Mouse (Mus musculus) forebrain, embryonic 16.5 days (tissue): ENCODE results near the gene Apbb2. TPM values are rescaled to one million over a fixed set of nuclear protein-coding genes. Genes with fewer than 3 reads are reported as not detected.
A peak's percentile ranks its signal among the peaks of the same experiment; 100 is the strongest.

Experiments
- ATAC-seq: fragments of 200-750 bp; cut with Nextera tagmentation; 2 replicates; pipeline ENCODE4 v1.8.0; 2017; ENCODE audit warnings: mild to moderate bottlenecking, moderate library complexity
- H3K27ac ChIP-seq: fragments of 300-500 bp; sonication (generic); 2 replicates; pipeline ENCODE4 v1.5.1; 2014; ENCODE audit warnings: low read length, control low read depth
- H3K27me3 ChIP-seq: fragments of 300-500 bp; sonication (generic); replicated peaks from 2 replicates; pipeline ENCODE4 v1.6.1; 2014; ENCODE audit warnings: low read length; ENCODE audit not compliant: control insufficient read depth, insufficient read depth
- H3K36me3 ChIP-seq: fragments of 300-500 bp; sonication (generic); 2 replicates; pipeline ENCODE4 v1.6.1; 2014; ENCODE audit not compliant: control insufficient read depth, insufficient read depth
- H3K4me1 ChIP-seq: fragments of 300-500 bp; sonication (generic); replicated peaks from 2 replicates; pipeline ENCODE4 v1.6.1; 2014; ENCODE audit warnings: low read length; ENCODE audit not compliant: control insufficient read depth, insufficient read depth
- H3K4me2 ChIP-seq: fragments of 300-500 bp; sonication (generic); 2 replicates; pipeline ENCODE4 v1.6.1; 2014; ENCODE audit warnings: mild to moderate bottlenecking, low read length, control low read depth
- H3K4me3 ChIP-seq: fragments of 300-500 bp; sonication (generic); replicated peaks from 2 replicates; pipeline ENCODE4 v1.5.1; 2014; ENCODE audit warnings: mild to moderate bottlenecking, low read length, control low read depth
- H3K9ac ChIP-seq: fragments of 300-500 bp; sonication (generic); replicated peaks from 2 replicates; pipeline ENCODE4 v1.6.1; 2014; ENCODE audit warnings: low read depth, low read length, control low read depth
- H3K9me3 ChIP-seq: fragments of 300-500 bp; sonication (generic); 2 replicates; pipeline ENCODE4 v1.6.1; 2016; ENCODE audit warnings: low read length; ENCODE audit not compliant: control insufficient read depth
- WGBS: fragments of 180-500 bp; shearing (Covaris S2); extraction: QIAGEN DNeasy Blood & Tissue Kit; methylation state at CpG from one replicate; pipeline ENCODE4 v1.1.7; 2014; 5-methylcytosine and 5-hydroxymethylcytosine counted together
- polyA plus RNA-seq: library from polyadenylated mRNA; unstranded; fragments of >200 nt; fragmentation: Nextera tagmentation; extraction: Ambion mirVana; gene quantifications from 2 replicates; pipeline ENCODE4 v1.2.1, GENCODE M21; 2015

Gene Apbb2
- polyA plus RNA-seq, 1 experiment from 2014 or later: 99.1 TPM

GRCm38 (mm10) chr5:66373515-66374164 lies 244.9 kb downstream of the Apbb2 start:
- H3K4me2 ChIP-seq: no peak overlapping the region
- 44% methylated on average over 13 of the region's 13 CpGs for WGBS
- H3K27me3 ChIP-seq: no peaks in the 10 kb centered on the region
- H3K36me3 ChIP-seq: no peaks in the 10 kb centered on the region
- H3K4me1 ChIP-seq: no peaks in the 10 kb centered on the region
- no peaks in the 10 kb centered on the region for H3K9me3 ChIP-seq
- no peak overlapping the region for H3K9ac ChIP-seq
- H3K27ac ChIP-seq: no peak overlapping the region
- H3K4me3 ChIP-seq: no peak overlapping the region
- ATAC-seq: no peak

- H3K9me3 ChIP-seq: no peaks in the 10 kb centered on the region
- no peaks in the 10 kb centered on the region for H3K27me3 ChIP-seq
- no peak overlapping the region for H3K27ac ChIP-seq
These were observed 247.5 kb downstream of the Apbb2 start for GRCm38 (mm10) chr5:66371131-66371530.

GRCm38 (mm10) chr5:66368966-66369365 lies 249.6 kb downstream of the Apbb2 start:
- H3K4me2 ChIP-seq: no peak overlapping the region
- no peaks in the 10 kb centered on the region; the same call in 1 of the 2 replicates for H3K4me1 ChIP-seq
- H3K36me3 ChIP-seq: no peaks in the 10 kb centered on the region
- H3K27me3 ChIP-seq: no peaks in the 10 kb centered on the region
- ATAC-seq: 0 out of 2 replicates have a peak, but pooled peaks have one; percentile 43
- H3K27ac ChIP-seq: no peak overlapping the region
- H3K4me3 ChIP-seq: no peak overlapping the region
- no peak overlapping the region for H3K9ac ChIP-seq
- 33% methylated on average over 7 of the region's 7 CpGs for WGBS
- H3K9me3 ChIP-seq: no peaks in the 10 kb centered on the region

More at GRCm38 (mm10) chr5:66371131-66371530, 247.5 kb downstream of the Apbb2 start:
- no peak for ATAC-seq
- H3K4me2 ChIP-seq: no peak overlapping the region
- H3K36me3 ChIP-seq: no peaks in the 10 kb centered on the region
- no peak overlapping the region for H3K9ac ChIP-seq
- H3K4me1 ChIP-seq: no peaks in the 10 kb centered on the region; the same call in 1 of the 2 replicates
- H3K4me3 ChIP-seq: no peak overlapping the region

- Histone ChIP-seq H3K9ac (no peak overlapping the region), H3K27ac (no peak overlapping the region)
These were observed 250.9 kb downstream of the Apbb2 start for GRCm38 (mm10) chr5:66367641-66368040.

GRCm38 (mm10) chr5:66363274-66364261 lies 255.0 kb downstream of the Apbb2 start:
- Histone ChIP-seq H3K27ac (no peak overlapping the region), H3K9ac (no peak overlapping the region), H3K4me3 (no peak overlapping the region), H3K4me1 (peaks cover 15% of the 10 kb centered on the region), H3K4me2 (no peak overlapping the region), H3K27me3 (peaks cover 2% of the 10 kb centered on the region; the same call in 1 of the 2 replicates), H3K9me3 (no peaks in the 10 kb centered on the region), H3K36me3 (no peaks in the 10 kb centered on the region)
- no peak for ATAC-seq
- 77% methylated on average over 18 of the region's 18 CpGs for WGBS

More at GRCm38 (mm10) chr5:66367641-66368040, 250.9 kb downstream of the Apbb2 start:
- H3K9me3 ChIP-seq: no peaks in the 10 kb centered on the region
- peak; percentile 84 for ATAC-seq
- no peak overlapping the region for H3K4me2 ChIP-seq
- no peaks in the 10 kb centered on the region for H3K36me3 ChIP-seq
- H3K4me3 ChIP-seq: no peak overlapping the region
- 52% methylated on average over 10 of the region's 11 CpGs for WGBS
- no peaks in the 10 kb centered on the region; the same call in 1 of the 2 replicates for H3K4me1 ChIP-seq
- H3K27me3 ChIP-seq: no peaks in the 10 kb centered on the region

GRCm38 (mm10) chr5:66360739-66361138 lies 257.8 kb downstream of the Apbb2 start:
- no peak overlapping the region for H3K4me3 ChIP-seq
- peak; percentile 75 for ATAC-seq
- H3K27ac ChIP-seq: no peak overlapping the region
- peaks cover 2% of the 10 kb centered on the region; the same call in 1 of the 2 replicates for H3K27me3 ChIP-seq
- H3K4me1 ChIP-seq: peaks cover 15% of the 10 kb centered on the region
- WGBS: 34% methylated on average over 9 of the region's 9 CpGs
- H3K9ac ChIP-seq: no peak overlapping the region
- H3K4me2 ChIP-seq: no peak overlapping the region
- H3K36me3 ChIP-seq: no peaks in the 10 kb centered on the region
- H3K9me3 ChIP-seq: no peaks in the 10 kb centered on the region

GRCm38 (mm10) chr5:66359742-66360423 lies 258.7 kb downstream of the Apbb2 start:
- ATAC-seq: 0 out of 2 replicates have a peak, but pooled peaks have one; percentile 21
- Histone ChIP-seq H3K9ac (no peak overlapping the region), H3K36me3 (no peaks in the 10 kb centered on the region), H3K27me3 (peaks cover 2% of the 10 kb centered on the region; the same call in 1 of the 2 replicates), H3K4me3 (no peak overlapping the region), H3K9me3 (no peaks in the 10 kb centered on the region), H3K27ac (no peak overlapping the region), H3K4me2 (no peak overlapping the region), H3K4me1 (peaks cover 15% of the 10 kb centered on the region)
- 38% methylated on average over 15 of the region's 15 CpGs for WGBS

- 74% methylated on average over 3 of the region's 3 CpGs for WGBS
- ATAC-seq: no peak
- Histone ChIP-seq H3K27me3 (no peaks in the 10 kb centered on the region; the same call in 1 of the 2 replicates), H3K4me2 (no peak overlapping the region), H3K9me3 (no peaks in the 10 kb centered on the region), H3K4me1 (peaks cover 5% of the 10 kb centered on the region), H3K27ac (no peak overlapping the region), H3K4me3 (no peak overlapping the region), H3K36me3 (no peaks in the 10 kb centered on the region), H3K9ac (no peak overlapping the region)
These were observed 263.4 kb downstream of the Apbb2 start for GRCm38 (mm10) chr5:66355147-66355546.

GRCm38 (mm10) chr5:66353876-66354275 lies 264.7 kb downstream of the Apbb2 start:
- 78% methylated on average over 3 of the region's 3 CpGs for WGBS

More at GRCm38 (mm10) chr5:66353876-66354275, 264.7 kb downstream of the Apbb2 start:
- H3K36me3 ChIP-seq: no peaks in the 10 kb centered on the region
- no peak overlapping the region for H3K4me2 ChIP-seq
- no peak for ATAC-seq
- no peaks in the 10 kb centered on the region for H3K9me3 ChIP-seq
- no peaks in the 10 kb centered on the region for H3K4me1 ChIP-seq
- no peak overlapping the region for H3K27ac ChIP-seq
- H3K4me3 ChIP-seq: no peak overlapping the region
- H3K9ac ChIP-seq: no peak overlapping the region
- H3K27me3 ChIP-seq: no peaks in the 10 kb centered on the region
